Mouse (Mus musculus): ENCODE results near the gene Zfp663.

Zfp663 gene

GRCm38 (mm10) chr2:165320531-165321150 is 47.9 kb downstream of the Zfp663 start:
- no peak for DNase-seq (ENCODE audit: low spot score in 2 of 2)

GRCm38 (mm10) chr2:165319503-165319902 is 49.0 kb downstream of the Zfp663 start:
- no peak for DNase-seq (ENCODE audit: low spot score in 2 of 2)

- no peak for DNase-seq (ENCODE audit: low spot score in 2 of 2)
Measured at GRCm38 (mm10) chr2:165318941-165319340, 49.6 kb downstream of the Zfp663 start.

- no peak for DNase-seq (ENCODE audit: low spot score in 2 of 2)
Measured at GRCm38 (mm10) chr2:165317621-165318263, 50.8 kb downstream of the Zfp663 start.

GRCm38 (mm10) chr2:165316837-165317473 is 51.6 kb downstream of the Zfp663 start:
- peak in 1 of 2 experiments; percentile 41 for DNase-seq (ENCODE audit: low spot score in 2 of 2)

- no peak for DNase-seq (ENCODE audit: low spot score in 2 of 2)
Measured at GRCm38 (mm10) chr2:165316204-165316603, 52.3 kb downstream of the Zfp663 start.

GRCm38 (mm10) chr2:165314197-165314596 is 54.3 kb downstream of the Zfp663 start:
- DNase-seq (ENCODE audit: low spot score in 2 of 2), result no peak

- no peak for DNase-seq (ENCODE audit: low spot score in 2 of 2)
Measured at GRCm38 (mm10) chr2:165312381-165312780, 56.1 kb downstream of the Zfp663 start.

- no peak for DNase-seq (ENCODE audit: low spot score in 2 of 2)
Measured at GRCm38 (mm10) chr2:165311577-165311976, 57.0 kb downstream of the Zfp663 start.

GRCm38 (mm10) chr2:165310818-165311425 is 57.6 kb downstream of the Zfp663 start:
- no peak for DNase-seq (ENCODE audit: low spot score in 2 of 2)

- DNase-seq (ENCODE audit: low spot score in 2 of 2), result no peak
Measured at GRCm38 (mm10) chr2:165307801-165308200, 60.7 kb downstream of the Zfp663 start.

- DNase-seq (ENCODE audit: low spot score in 2 of 2), result no peak
Measured at GRCm38 (mm10) chr2:165305438-165305837, 63.1 kb downstream of the Zfp663 start.

GRCm38 (mm10) chr2:165304819-165305218 is 63.7 kb downstream of the Zfp663 start:
- no peak for DNase-seq (ENCODE audit: low spot score in 2 of 2)

GRCm38 (mm10) chr2:165303354-165304012 is 65.0 kb downstream of the Zfp663 start:
- no peak for DNase-seq (ENCODE audit: low spot score in 2 of 2)

GRCm38 (mm10) chr2:165301409-165301808 is 67.1 kb downstream of the Zfp663 start:
- no peak for DNase-seq (ENCODE audit: low spot score in 2 of 2)

Measured in spleen, postnatal 10 days (tissue).